Mouse (Mus musculus) olfactory bulb, adult 2 months (tissue): ENCODE results near the gene Drc7.

Source experiments
- CTCF ChIP-seq: fragments of 200-500 bp; IDR thresholded peaks from 2 replicates; pipeline ENCODE4 v1.5.1; 2012; ENCODE audit warnings: low read depth, mild to moderate bottlenecking, low read length, moderate library complexity; ENCODE audit not compliant: insufficient read depth
- POLR2A ChIP-seq: fragments of 200-500 bp; IDR thresholded peaks from 2 replicates; pipeline ENCODE4 v1.6.1; 2012; ENCODE audit warnings: mild to moderate bottlenecking, low read depth, low read length, moderate library complexity; ENCODE audit not compliant: insufficient read depth

DNA sequence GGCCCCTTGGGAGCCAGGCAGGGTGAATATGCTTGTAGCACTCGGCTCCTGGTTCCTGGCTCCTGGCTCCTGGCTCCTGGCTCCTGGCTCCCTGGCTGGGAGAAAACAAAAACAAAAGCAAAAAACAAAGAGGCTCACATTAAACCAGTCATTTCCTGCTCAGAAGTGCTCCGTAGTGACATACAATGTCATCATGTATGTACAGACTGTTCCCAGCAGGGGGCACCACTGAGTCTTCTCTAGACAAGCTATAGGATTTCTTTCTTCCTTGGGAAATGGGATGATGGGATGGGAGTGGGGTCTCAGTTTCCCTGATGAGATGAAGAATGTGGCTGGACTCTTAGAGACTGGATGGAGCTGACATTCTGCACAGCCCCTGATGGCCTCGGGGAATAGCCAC, 12.7 kb downstream of the Drc7 start:
- no peak for TF ChIP-seq POLR2A
- TF ChIP-seq CTCF = no peak
